Mouse (Mus musculus): Measurements from ENCODE around the gene Ddt. TPM values are rescaled to one million over a fixed set of nuclear protein-coding genes. Genes with fewer than 3 reads are reported as not detected.

Ddt gene
- polyA plus RNA-seq, 2 experiments, result 53.7 to 70.3 TPM

- ATAC-seq (ENCODE audit: low FRiP score, low read depth), result no peak
- H3K4me3 ChIP-seq (replicated peaks; ENCODE audit: low read length), result no peak overlapping the region
- peaks cover 50% of the 10 kb centered on the region for H3K36me3 ChIP-seq (ENCODE audit: control insufficient read depth, insufficient read depth, low read length)
- H3K9me3 ChIP-seq (ENCODE audit: control insufficient read depth, low read length), result no peaks in the 10 kb centered on the region
- no peak overlapping the region for H3K4me2 ChIP-seq (replicated peaks; ENCODE audit: low read depth, low read length, severe bottlenecking)
- DNase-seq (ENCODE audit: low spot score), result no peak
- no peak for TF ChIP-seq POLR2A (IDR thresholded peaks at IDR 0.05; ENCODE audit: borderline replicate concordance, extremely low read depth, insufficient read depth, insufficient read length)
- no peak overlapping the region for H3K9ac ChIP-seq (ENCODE audit: low read depth, low read length, severe bottlenecking)
- H3K27ac ChIP-seq (replicated peaks; ENCODE audit: low read depth, low read length), result no peak overlapping the region
- WGBS, result 90% methylated on average over 11 of the region's 11 CpGs
- H3K27me3 ChIP-seq (ENCODE audit: control insufficient read depth, insufficient read depth, low read length), result no peaks in the 10 kb centered on the region
- no peaks in the 10 kb centered on the region for H3K4me1 ChIP-seq (ENCODE audit: control insufficient read depth, insufficient read depth, low read length)
Measured at GRCm38 (mm10) chr10:75756719-75757118, 16.5 kb downstream of the Ddt start.

- H3K27ac ChIP-seq (replicated peaks; ENCODE audit: low read depth, low read length), result no peak overlapping the region
- H3K9ac ChIP-seq (ENCODE audit: low read depth, low read length, severe bottlenecking), result no peak overlapping the region
- H3K4me2 ChIP-seq (replicated peaks; ENCODE audit: low read depth, low read length, severe bottlenecking), result no peak overlapping the region
- no peaks in the 10 kb centered on the region for H3K27me3 ChIP-seq (ENCODE audit: control insufficient read depth, insufficient read depth, low read length)
- H3K4me1 ChIP-seq (ENCODE audit: control insufficient read depth, insufficient read depth, low read length), result no peaks in the 10 kb centered on the region
- no peak overlapping the region for H3K4me3 ChIP-seq (replicated peaks; ENCODE audit: low read length)
- no peaks in the 10 kb centered on the region for H3K9me3 ChIP-seq (ENCODE audit: control insufficient read depth, low read length)
- WGBS, result 42% methylated on average over 3 of the region's 3 CpGs
- peaks cover 80% of the 10 kb centered on the region for H3K36me3 ChIP-seq (ENCODE audit: control insufficient read depth, insufficient read depth, low read length)
- ATAC-seq (ENCODE audit: low FRiP score, low read depth), result peak; percentile 89
- DNase-seq (ENCODE audit: low spot score), result peak; percentile 90
- no peak for TF ChIP-seq POLR2A (IDR thresholded peaks at IDR 0.05; ENCODE audit: borderline replicate concordance, extremely low read depth, insufficient read depth, insufficient read length)
Measured at GRCm38 (mm10) chr10:75744017-75744416, 29.2 kb downstream of the Ddt start.

- 89% methylated on average over 12 of the region's 12 CpGs for WGBS
- no peak for TF ChIP-seq POLR2A (IDR thresholded peaks at IDR 0.05; ENCODE audit: borderline replicate concordance, extremely low read depth, insufficient read depth, insufficient read length)
- Histone ChIP-seq H3K27ac (replicated peaks; ENCODE audit: low read depth, low read length) (no peak overlapping the region), H3K9ac (ENCODE audit: low read depth, low read length, severe bottlenecking) (no peak overlapping the region), H3K4me2 (replicated peaks; ENCODE audit: low read depth, low read length, severe bottlenecking) (no peak overlapping the region), H3K36me3 (ENCODE audit: control insufficient read depth, insufficient read depth, low read length) (peaks cover 83% of the 10 kb centered on the region), H3K9me3 (ENCODE audit: control insufficient read depth, low read length) (no peaks in the 10 kb centered on the region), H3K4me1 (ENCODE audit: control insufficient read depth, insufficient read depth, low read length) (no peaks in the 10 kb centered on the region), H3K27me3 (ENCODE audit: control insufficient read depth, insufficient read depth, low read length) (no peaks in the 10 kb centered on the region), H3K4me3 (replicated peaks; ENCODE audit: low read length) (no peak overlapping the region)
- no peak for ATAC-seq (ENCODE audit: low FRiP score, low read depth)
- DNase-seq (ENCODE audit: low spot score), result no peak
Measured at GRCm38 (mm10) chr10:75743369-75743768, 29.8 kb downstream of the Ddt start.

GRCm38 (mm10) chr10:75740866-75741265 lies 32.3 kb downstream of the Ddt start:
- WGBS, result 88% methylated on average over 3 of the region's 3 CpGs
- no peak for ATAC-seq (ENCODE audit: low FRiP score, low read depth)
- H3K4me3 ChIP-seq (replicated peaks; ENCODE audit: low read length), result no peak overlapping the region
- peaks cover 82% of the 10 kb centered on the region for H3K36me3 ChIP-seq (ENCODE audit: control insufficient read depth, insufficient read depth, low read length)
- H3K27me3 ChIP-seq (ENCODE audit: control insufficient read depth, insufficient read depth, low read length), result no peaks in the 10 kb centered on the region
- no peaks in the 10 kb centered on the region for H3K4me1 ChIP-seq (ENCODE audit: control insufficient read depth, insufficient read depth, low read length)
- H3K9ac ChIP-seq (ENCODE audit: low read depth, low read length, severe bottlenecking), result no peak overlapping the region
- TF ChIP-seq POLR2A (IDR thresholded peaks at IDR 0.05; ENCODE audit: borderline replicate concordance, extremely low read depth, insufficient read depth, insufficient read length), result no peak
- no peak overlapping the region for H3K4me2 ChIP-seq (replicated peaks; ENCODE audit: low read depth, low read length, severe bottlenecking)
- DNase-seq (ENCODE audit: low spot score), result no peak
- no peak overlapping the region for H3K27ac ChIP-seq (replicated peaks; ENCODE audit: low read depth, low read length)
- H3K9me3 ChIP-seq (ENCODE audit: control insufficient read depth, low read length), result no peaks in the 10 kb centered on the region

- H3K9me3 ChIP-seq (ENCODE audit: control insufficient read depth, low read length), result no peaks in the 10 kb centered on the region
- peaks cover 78% of the 10 kb centered on the region for H3K36me3 ChIP-seq (ENCODE audit: control insufficient read depth, insufficient read depth, low read length)
- H3K4me1 ChIP-seq (ENCODE audit: control insufficient read depth, insufficient read depth, low read length), result no peaks in the 10 kb centered on the region
- H3K4me3 ChIP-seq (replicated peaks; ENCODE audit: low read length), result no peak overlapping the region
- TF ChIP-seq POLR2A (IDR thresholded peaks at IDR 0.05; ENCODE audit: borderline replicate concordance, extremely low read depth, insufficient read depth, insufficient read length), result no peak
- H3K4me2 ChIP-seq (replicated peaks; ENCODE audit: low read depth, low read length, severe bottlenecking), result no peak overlapping the region
- 96% methylated on average over 7 of the region's 7 CpGs for WGBS
- H3K27me3 ChIP-seq (ENCODE audit: control insufficient read depth, insufficient read depth, low read length), result no peaks in the 10 kb centered on the region
- DNase-seq (ENCODE audit: low spot score) (no peak), ATAC-seq (ENCODE audit: low FRiP score, low read depth) (no peak)
- no peak overlapping the region for H3K27ac ChIP-seq (replicated peaks; ENCODE audit: low read depth, low read length)
- H3K9ac ChIP-seq (ENCODE audit: low read depth, low read length, severe bottlenecking), result no peak overlapping the region
Measured at GRCm38 (mm10) chr10:75725449-75725848, 47.8 kb downstream of the Ddt start.

Other genes with a start within 250 kb of the Ddt start
- gene Lrrc75b, start 213.1 kb downstream of the Ddt start, polyA plus RNA-seq (2012; rRNA removed), result 3.2 and 3.3 TPM in 2 replicates
- 2.5 and 3.2 TPM in 2 replicates for gene Lrrc75b, start 213.1 kb downstream of the Ddt start, polyA plus RNA-seq (2014; fragmentation: Nextera tagmentation; extraction: Ambion mirVana)
- gene Ggt1, start 211.8 kb downstream of the Ddt start, polyA plus RNA-seq (2012; rRNA removed), result 1.3 TPM in 2 replicates
- 0.34 and 1.1 TPM in 2 replicates for gene Ggt1, start 211.8 kb downstream of the Ddt start, polyA plus RNA-seq (2014; fragmentation: Nextera tagmentation; extraction: Ambion mirVana)
- gene Ggt5, start 184.1 kb downstream of the Ddt start, polyA plus RNA-seq (2012; rRNA removed), result 7.5 and 9.2 TPM in 2 replicates
- 1.1 and 1.4 TPM in 2 replicates for gene Ggt5, start 184.1 kb downstream of the Ddt start, polyA plus RNA-seq (2014; fragmentation: Nextera tagmentation; extraction: Ambion mirVana)
- gene Susd2, start 129.4 kb downstream of the Ddt start, polyA plus RNA-seq (2012; rRNA removed), result 5.3 and 5.9 TPM in 2 replicates
- gene Susd2, start 129.4 kb downstream of the Ddt start, polyA plus RNA-seq (2014; fragmentation: Nextera tagmentation; extraction: Ambion mirVana), result 5.2 and 6.3 TPM in 2 replicates
- gene Cabin1, start 9.1 kb downstream of the Ddt start, polyA plus RNA-seq (2012; rRNA removed), result 42.6 and 51.6 TPM in 2 replicates
- gene Cabin1, start 9.1 kb downstream of the Ddt start, polyA plus RNA-seq (2014; fragmentation: Nextera tagmentation; extraction: Ambion mirVana), result 32.3 and 33.4 TPM in 2 replicates
- gene Gm20441, start 7.5 kb upstream of the Ddt start, polyA plus RNA-seq (2012; rRNA removed), result 0.38 and 0.49 TPM in 2 replicates
- gene Gm20441, start 7.5 kb upstream of the Ddt start, polyA plus RNA-seq (2014; fragmentation: Nextera tagmentation; extraction: Ambion mirVana), result 1.0 TPM in 1 of 2 replicates, not detected in the other
- gene Gstt3, start 8.0 kb upstream of the Ddt start, polyA plus RNA-seq (2012; rRNA removed), result 24.0 and 26.3 TPM in 2 replicates
- 34.5 and 38.5 TPM in 2 replicates for gene Gstt3, start 8.0 kb upstream of the Ddt start, polyA plus RNA-seq (2014; fragmentation: Nextera tagmentation; extraction: Ambion mirVana)
- gene Gstt1, start 25.2 kb upstream of the Ddt start, polyA plus RNA-seq (2012; rRNA removed), result 27.0 and 30.0 TPM in 2 replicates
- 22.3 and 25.7 TPM in 2 replicates for gene Gstt1, start 25.2 kb upstream of the Ddt start, polyA plus RNA-seq (2014; fragmentation: Nextera tagmentation; extraction: Ambion mirVana)
- 0.08 TPM in 1 of 2 replicates, not detected in the other for gene Gstt4, start 49.1 kb upstream of the Ddt start, polyA plus RNA-seq (2012; rRNA removed)
- not detected in 2 replicates for gene Gstt4, start 49.1 kb upstream of the Ddt start, polyA plus RNA-seq (2014; fragmentation: Nextera tagmentation; extraction: Ambion mirVana)
- 24.8 and 28.7 TPM in 2 replicates for gene Gstt2, start 64.0 kb upstream of the Ddt start, polyA plus RNA-seq (2012; rRNA removed)
- gene Gstt2, start 64.0 kb upstream of the Ddt start, polyA plus RNA-seq (2014; fragmentation: Nextera tagmentation; extraction: Ambion mirVana), result 12.3 and 17.5 TPM in 2 replicates
- 1,684 and 2,799 TPM in 2 replicates for gene Mif, start 86.8 kb upstream of the Ddt start, polyA plus RNA-seq (2012; rRNA removed)
- gene Mif, start 86.8 kb upstream of the Ddt start, polyA plus RNA-seq (2014; fragmentation: Nextera tagmentation; extraction: Ambion mirVana), result 1,598 and 1,615 TPM in 2 replicates
- gene Derl3, start 120.0 kb upstream of the Ddt start, polyA plus RNA-seq (2012; rRNA removed), result 6.7 and 9.0 TPM in 2 replicates
- gene Derl3, start 120.0 kb upstream of the Ddt start, polyA plus RNA-seq (2014; fragmentation: Nextera tagmentation; extraction: Ambion mirVana), result 2.2 and 3.0 TPM in 2 replicates
- gene Smarcb1, start 148.2 kb upstream of the Ddt start, polyA plus RNA-seq (2012; rRNA removed), result 116 and 120 TPM in 2 replicates
- 177 and 193 TPM in 2 replicates for gene Smarcb1, start 148.2 kb upstream of the Ddt start, polyA plus RNA-seq (2014; fragmentation: Nextera tagmentation; extraction: Ambion mirVana)
- 11.7 and 13.6 TPM in 2 replicates for gene Chchd10, start 159.7 kb upstream of the Ddt start, polyA plus RNA-seq (2012; rRNA removed)
- 16.2 and 24.8 TPM in 2 replicates for gene Chchd10, start 159.7 kb upstream of the Ddt start, polyA plus RNA-seq (2014; fragmentation: Nextera tagmentation; extraction: Ambion mirVana)
- gene Mmp11, start 163.1 kb upstream of the Ddt start, polyA plus RNA-seq (2012; rRNA removed), result 240 and 307 TPM in 2 replicates
- gene Mmp11, start 163.1 kb upstream of the Ddt start, polyA plus RNA-seq (2014; fragmentation: Nextera tagmentation; extraction: Ambion mirVana), result 213 and 279 TPM in 2 replicates
- gene Gm867, start 167.3 kb upstream of the Ddt start, polyA plus RNA-seq (2012; rRNA removed), result 0.16 TPM in 1 of 2 replicates, not detected in the other
- 0.33 TPM in 1 of 2 replicates, not detected in the other for gene Gm867, start 167.3 kb upstream of the Ddt start, polyA plus RNA-seq (2014; fragmentation: Nextera tagmentation; extraction: Ambion mirVana)
- gene Vpreb3, start 169.6 kb upstream of the Ddt start, polyA plus RNA-seq (2012; rRNA removed), result 0.15 and 0.22 TPM in 2 replicates
- 0.35 and 0.76 TPM in 2 replicates for gene Vpreb3, start 169.6 kb upstream of the Ddt start, polyA plus RNA-seq (2014; fragmentation: Nextera tagmentation; extraction: Ambion mirVana)
- gene Gm5134, start 181.1 kb upstream of the Ddt start, polyA plus RNA-seq (2012; rRNA removed), result 0.04 and 0.09 TPM in 2 replicates
- 0.10 TPM in 1 of 2 replicates, not detected in the other for gene Gm5134, start 181.1 kb upstream of the Ddt start, polyA plus RNA-seq (2014; fragmentation: Nextera tagmentation; extraction: Ambion mirVana)